Mouse (Mus musculus) bone marrow, adult 2 months (tissue): ENCODE results near the gene Casd1. TPM values are rescaled to one million over a fixed set of nuclear protein-coding genes. Genes with fewer than 3 reads are reported as not detected.

ENCODE experiments used
- H3K27ac ChIP-seq: fragments of 200-500 bp; 2 replicates; pipeline ENCODE4 v1.5.1; 2012; ENCODE audit warnings: low read depth, mild to moderate bottlenecking, control low read depth, inconsistent platforms, low read length; ENCODE audit not compliant: control insufficient read depth, poor library complexity, insufficient read depth
- H3K4me1 ChIP-seq: fragments of 200-500 bp; 2 replicates; pipeline ENCODE4 v1.6.1; 2011; ENCODE audit warnings: low read length; ENCODE audit not compliant: control insufficient read depth, insufficient read depth
- H3K4me3 ChIP-seq: fragments of 200-500 bp; replicated peaks from 2 replicates; pipeline ENCODE3; 2011; ENCODE audit warnings: mild to moderate bottlenecking, low read depth, low read length, control low read depth; ENCODE audit not compliant: control insufficient read depth
- CTCF ChIP-seq: fragments of 200-500 bp; IDR thresholded peaks from 2 replicates; pipeline ENCODE4 v1.5.1; 2011; ENCODE audit warnings: low read length, control low read depth; ENCODE audit not compliant: control insufficient read depth, insufficient read depth
- POLR2A ChIP-seq: fragments of 200-500 bp; IDR thresholded peaks from 2 replicates; pipeline ENCODE4 v1.6.1; 2011; ENCODE audit warnings: low read depth, mild to moderate bottlenecking, control low read depth, low read length, borderline replicate concordance; ENCODE audit not compliant: control insufficient read depth
- WGBS: fragments of 180-500 bp; shearing (Covaris S2); methylation state at CpG from one replicate; pipeline ENCODE4 v1.1.7; 2018; 5-methylcytosine and 5-hydroxymethylcytosine counted together
- polyA plus RNA-seq: library from polyadenylated mRNA; stranded (reverse); fragments of >200 nt; gene quantifications from 2 replicates; pipeline ENCODE4 v1.2.4, GENCODE M21; 2011; ENCODE audit warnings: low replicate concordance; ENCODE audit not compliant: missing spikeins, insufficient read depth, insufficient read length

Gene Casd1
- polyA plus RNA-seq, 1 experiment = 6.2 TPM

DNA sequence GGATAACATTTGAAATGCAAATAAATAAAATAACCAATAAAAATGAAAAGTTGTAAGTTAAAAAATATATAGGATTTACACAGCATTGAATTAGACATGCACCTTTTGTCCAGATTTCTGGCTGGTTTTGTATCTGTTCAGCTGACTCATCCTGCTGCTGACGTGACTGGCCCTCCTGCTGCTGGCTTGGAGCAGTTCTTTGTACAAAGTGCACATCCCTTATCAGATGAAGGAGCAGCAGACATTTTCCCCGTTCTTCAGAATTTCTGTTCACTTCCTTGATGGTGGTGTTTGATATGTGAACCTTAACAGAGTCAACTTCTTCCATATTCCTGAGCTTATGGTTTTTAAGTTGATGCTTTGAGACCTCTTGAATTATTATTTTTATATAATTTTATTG lies 62.9 kb downstream of the Casd1 start:
- Histone ChIP-seq H3K27ac (no peak overlapping the region), H3K4me3 (no peak overlapping the region), H3K4me1 (no peaks in the 10 kb centered on the region)
- no peak for TF ChIP-seq POLR2A
- TF ChIP-seq CTCF = no peak
- 12% methylated on average over 2 of the region's 2 CpGs for WGBS

DNA sequence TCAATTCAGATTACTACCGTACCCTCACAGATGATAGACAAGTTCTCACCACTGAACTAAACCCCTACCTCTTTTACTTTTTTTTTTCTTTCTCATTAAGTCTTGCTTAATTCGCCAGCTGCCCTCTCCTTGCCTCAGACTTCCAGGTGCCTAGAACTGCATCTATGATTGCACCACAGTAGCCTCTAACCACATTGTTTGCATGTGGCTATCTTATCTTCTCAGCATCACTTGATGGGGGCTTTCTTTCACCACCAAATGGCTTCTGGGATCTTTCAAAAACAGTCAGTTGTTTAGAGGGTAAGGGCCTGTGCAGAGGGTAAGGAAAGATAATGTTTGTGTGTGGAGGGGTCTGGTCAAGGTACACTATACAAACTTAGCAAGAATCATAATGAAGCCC lies 63.7 kb downstream of the Casd1 start:
- H3K4me3 ChIP-seq = no peak overlapping the region
- no peak overlapping the region for H3K27ac ChIP-seq
- TF ChIP-seq CTCF (no peak), POLR2A (no peak)
- H3K4me1 ChIP-seq = no peaks in the 10 kb centered on the region
- 11% methylated on average over 2 of the region's 2 CpGs for WGBS

DNA sequence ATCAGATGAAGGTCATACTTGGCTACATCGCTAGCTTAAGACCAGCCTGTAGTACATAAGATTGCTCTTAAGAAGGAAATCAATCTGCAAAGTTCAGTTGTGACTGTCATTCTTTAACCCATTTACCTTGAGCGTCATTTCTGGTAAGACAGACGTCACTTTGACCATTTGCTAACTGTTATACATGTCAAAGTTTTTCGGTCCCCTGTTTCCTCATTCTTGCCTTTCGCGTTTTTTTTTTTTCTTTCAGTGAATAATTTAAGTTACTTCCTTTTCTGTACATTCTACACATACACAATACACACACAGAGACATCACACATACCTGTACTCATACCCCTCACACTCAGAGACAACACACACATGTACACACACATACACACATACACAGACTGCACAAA lies 64.5 kb downstream of the Casd1 start:
- H3K4me1 ChIP-seq = no peaks in the 10 kb centered on the region
- 26% methylated on average over 6 of the region's 6 CpGs for WGBS
- H3K4me3 ChIP-seq = no peak overlapping the region
- H3K27ac ChIP-seq = no peak overlapping the region
- TF ChIP-seq CTCF (no peak), POLR2A (no peak)

DNA sequence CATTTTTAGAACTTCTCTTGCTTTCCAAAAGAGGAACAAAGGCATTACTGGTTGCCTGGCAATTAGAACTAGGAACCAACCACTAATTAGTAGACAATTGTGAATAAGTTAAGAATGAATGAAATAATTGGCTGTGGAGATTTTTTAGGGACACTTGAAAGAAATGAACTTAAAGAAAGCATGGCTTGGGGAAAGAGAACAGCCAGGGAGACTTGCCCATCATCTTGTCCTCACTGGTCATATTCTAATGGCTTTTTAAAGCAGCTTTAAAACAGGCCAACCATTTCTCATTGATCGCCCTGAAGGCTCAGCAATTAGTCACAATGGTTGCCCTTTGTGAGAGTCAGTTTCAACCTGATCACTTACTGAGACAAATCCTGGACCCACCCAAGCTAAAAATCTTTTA lies 76.7 kb downstream of the Casd1 start:
- TF ChIP-seq POLR2A = no peak
- no peak for TF ChIP-seq CTCF
- 74% methylated on average over 1 of the region's 1 CpGs for WGBS
- no peak overlapping the region for H3K4me3 ChIP-seq
- no peaks in the 10 kb centered on the region for H3K4me1 ChIP-seq
- H3K27ac ChIP-seq = no peak overlapping the region

DNA sequence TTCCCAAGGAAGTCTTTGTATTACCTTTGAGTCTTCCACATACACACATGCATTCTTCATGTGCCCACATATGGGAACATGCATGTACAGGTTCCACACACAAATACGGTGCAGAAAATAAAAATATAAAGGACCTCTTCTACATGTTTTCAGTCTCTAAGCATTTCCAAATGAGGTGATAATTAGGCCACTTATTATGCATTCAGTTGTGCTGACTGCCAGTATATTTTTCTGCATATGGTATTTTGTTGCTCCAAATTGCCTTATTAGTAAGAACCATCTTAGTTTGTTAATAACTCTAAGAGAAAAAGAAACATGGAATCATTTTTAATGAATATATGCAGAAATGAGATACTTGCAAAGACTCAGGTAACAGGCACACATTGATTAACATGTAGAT lies 79.3 kb downstream of the Casd1 start:
- 88% methylated on average over 1 of the region's 1 CpGs for WGBS
- Histone ChIP-seq H3K4me1 (no peaks in the 10 kb centered on the region), H3K27ac (no peak overlapping the region), H3K4me3 (no peak overlapping the region)
- no peak for TF ChIP-seq CTCF
- no peak for TF ChIP-seq POLR2A

DNA sequence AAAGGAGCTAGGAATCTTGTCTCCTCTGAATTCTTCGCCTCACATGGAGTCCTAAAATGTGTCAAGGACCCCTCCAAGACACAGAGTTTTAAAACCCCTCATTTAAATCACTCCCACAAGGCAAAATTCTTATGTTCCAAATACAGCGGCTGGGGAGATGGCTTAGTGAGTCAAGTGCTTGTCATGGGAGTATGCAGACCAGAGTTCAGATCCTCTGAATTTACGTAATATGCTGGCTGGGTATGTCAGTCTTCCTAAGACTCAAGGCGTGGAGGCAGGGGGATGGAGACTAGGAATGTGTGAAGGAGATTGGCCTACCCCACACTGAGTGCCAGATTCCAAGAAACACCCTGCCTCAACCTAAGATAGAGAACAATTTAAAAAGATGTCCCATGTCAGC lies 79.9 kb downstream of the Casd1 start:
- H3K4me3 ChIP-seq = no peak overlapping the region

DNA sequence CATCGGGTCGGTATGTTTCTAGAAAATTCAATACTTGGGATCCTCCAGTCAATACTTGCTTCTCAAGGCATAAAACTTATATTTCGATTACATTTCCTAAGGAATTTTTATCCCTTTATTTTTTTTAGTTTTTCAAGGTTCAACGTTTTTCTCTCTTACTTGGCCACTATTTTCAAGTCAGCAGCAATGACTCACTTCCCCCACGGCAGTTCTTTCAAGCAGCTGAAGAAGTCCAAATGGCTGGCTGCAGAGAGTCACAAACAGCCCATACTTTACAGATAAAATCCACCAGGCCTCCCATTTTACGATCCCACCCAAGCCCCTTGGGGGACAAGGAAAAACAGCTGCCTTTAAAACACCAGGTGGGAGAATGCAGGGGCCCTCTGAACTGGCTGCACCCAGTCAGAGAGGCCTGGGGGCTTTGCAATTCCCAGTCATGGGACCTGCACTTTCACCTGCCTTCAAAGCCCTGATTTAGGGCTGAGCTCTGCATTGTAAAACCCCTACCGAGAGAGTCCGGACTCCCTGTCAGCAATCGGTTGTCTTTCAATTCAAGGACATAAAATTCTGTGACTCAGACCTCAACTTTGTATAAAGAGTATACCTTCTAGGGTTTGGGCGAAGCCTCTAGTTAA lies 84.2 kb downstream of the Casd1 start:
- no peak for TF ChIP-seq POLR2A
- TF ChIP-seq CTCF = no peak
- no peak overlapping the region for H3K27ac ChIP-seq
- WGBS = 55% methylated on average over 10 of the region's 10 CpGs
- H3K4me1 ChIP-seq = no peaks in the 10 kb centered on the region
- H3K4me3 ChIP-seq = no peak overlapping the region

More for the DNA sequence above, 79.9 kb downstream of the Casd1 start:
- no peak for TF ChIP-seq CTCF
- TF ChIP-seq POLR2A = no peak
- no peak overlapping the region for H3K27ac ChIP-seq
- H3K4me1 ChIP-seq = no peaks in the 10 kb centered on the region
- 86% methylated on average over 4 of the region's 4 CpGs for WGBS

DNA sequence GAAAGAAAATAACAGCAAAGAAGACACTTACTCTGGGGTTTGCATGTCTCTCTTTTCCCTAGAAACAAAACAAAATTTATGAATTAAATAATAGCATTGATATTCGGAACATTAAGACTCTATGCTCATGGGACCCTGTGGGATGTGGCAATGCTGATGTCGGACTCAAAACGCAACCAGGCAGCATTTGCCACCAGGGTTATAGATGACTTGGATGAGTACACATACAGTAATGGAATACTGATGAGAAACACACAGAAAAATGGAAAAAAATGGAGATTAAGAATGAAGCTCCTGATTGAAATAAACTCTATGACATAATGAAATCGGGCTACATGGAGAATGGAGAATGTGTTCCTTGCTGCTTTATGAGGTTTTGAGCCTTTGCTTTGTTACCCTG lies 89.8 kb downstream of the Casd1 start:
- H3K27ac ChIP-seq = no peak overlapping the region
- H3K4me1 ChIP-seq = no peaks in the 10 kb centered on the region
- WGBS = 89% methylated on average over 4 of the region's 4 CpGs
- H3K4me3 ChIP-seq = no peak overlapping the region
- TF ChIP-seq POLR2A (no peak), CTCF (no peak)

Other genes with a start within 250 kb of the Casd1 start
- gene Col1a2, start 96.0 kb upstream of the Casd1 start, polyA plus RNA-seq = 35.5 and 49.6 TPM in 2 replicates
- 0.84 and 7.1 TPM in 2 replicates for gene Sgce, start 146.4 kb downstream of the Casd1 start, polyA plus RNA-seq
- gene Peg10, start 146.5 kb downstream of the Casd1 start, polyA plus RNA-seq = 0.93 and 4.5 TPM in 2 replicates